Mouse (Mus musculus): ENCODE data around the gene Olfr957.

Olfr957 gene

DNA sequence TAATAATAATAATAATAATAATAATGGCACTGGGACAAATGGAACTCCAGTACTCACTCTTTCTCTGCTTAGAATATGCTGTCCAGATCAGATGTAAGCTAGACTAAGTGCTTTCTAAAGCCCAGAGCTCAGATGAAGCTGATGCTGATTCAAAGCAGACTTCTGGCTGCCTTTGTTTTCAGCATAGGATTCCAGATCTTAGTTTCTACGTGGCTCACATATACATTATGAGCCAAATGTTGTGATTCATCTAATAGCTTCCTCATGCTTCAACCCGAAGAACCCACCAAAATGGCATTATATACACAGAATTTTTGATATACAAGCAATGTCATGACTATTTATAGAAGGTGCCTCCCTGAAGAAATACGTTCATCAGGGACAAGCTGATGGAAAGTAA is at the start of gene Olfr957:
TSS of gene Olfr957 (minus strand) at position 279 of the 400 bp plus-strand sequence.
- DNase-seq: no peak

DNA sequence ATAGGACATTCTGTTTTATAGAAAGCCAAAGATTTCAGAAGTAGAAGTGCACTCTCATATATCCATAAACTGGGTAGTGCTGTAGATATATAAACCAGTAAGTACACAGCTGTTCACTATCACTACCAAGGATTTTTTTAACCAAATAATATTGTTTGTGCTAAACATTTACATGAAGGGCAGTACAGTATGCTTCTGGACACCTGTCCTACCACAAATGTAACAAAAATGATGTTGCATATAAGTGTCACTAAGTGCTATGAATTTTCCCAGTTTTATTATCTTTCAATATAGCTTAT is 42.7 kb upstream of the Olfr957 start:
- no peak for DNase-seq

DNA sequence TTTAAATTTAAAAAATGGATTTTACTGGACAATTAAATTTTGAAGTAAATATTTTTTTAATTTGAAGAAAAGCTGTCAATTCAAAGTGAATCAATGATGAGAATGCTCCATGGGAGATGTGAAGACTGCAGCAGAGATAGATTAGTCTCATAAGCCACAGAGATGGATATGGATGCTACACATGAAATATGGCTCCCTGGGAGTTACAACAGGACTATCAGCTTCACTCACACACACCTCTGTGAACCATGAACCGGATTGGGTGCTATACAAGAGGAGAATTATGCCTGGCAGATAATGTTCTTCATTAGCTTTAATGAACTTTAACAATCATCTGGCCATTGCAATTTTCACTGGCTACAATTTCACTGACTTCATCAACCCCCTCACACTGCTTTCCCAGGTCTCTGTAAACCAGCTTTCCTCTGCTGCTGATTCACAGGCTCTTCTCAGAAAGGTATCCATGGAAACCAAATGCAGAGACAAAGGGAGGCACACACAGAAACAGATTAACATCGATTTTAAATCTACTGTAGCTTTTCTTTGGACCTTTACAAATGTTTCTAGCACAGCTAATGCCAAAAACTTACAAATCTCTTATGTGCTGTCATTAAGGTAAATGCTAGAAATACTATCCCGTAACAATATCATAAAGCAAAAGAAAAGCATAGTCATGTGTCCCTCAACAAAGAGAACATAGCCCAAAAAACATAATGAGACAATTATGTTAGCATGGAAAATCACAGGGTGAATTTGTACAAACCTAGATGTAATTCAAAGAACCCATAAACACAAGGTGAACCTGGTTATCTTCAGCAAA is 42.1 kb upstream of the Olfr957 start:
- DNase-seq: no peak

DNA sequence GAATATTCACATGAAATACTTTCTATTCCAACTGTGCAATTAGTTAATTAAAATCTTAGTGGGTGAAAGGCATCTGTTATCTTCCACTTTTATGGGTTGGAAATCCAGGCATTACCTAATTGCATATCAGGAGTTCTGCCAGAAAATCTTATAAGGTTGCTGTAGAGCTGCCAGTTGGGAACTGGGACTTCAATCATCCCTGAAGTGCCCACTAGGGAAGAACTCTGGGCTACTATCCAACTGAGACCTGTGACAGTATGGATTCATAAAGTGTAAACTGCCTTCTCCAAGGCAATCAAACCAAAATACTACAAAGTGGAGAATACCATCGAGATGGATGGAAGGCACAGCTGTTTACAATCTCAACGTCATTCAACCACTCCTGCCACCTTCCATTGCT is 38.3 kb upstream of the Olfr957 start, which contains the start of gene Olfr958:
TSS of gene Olfr958 (minus strand) at position 109 of the 400 bp plus-strand sequence.
- no peak for DNase-seq

DNA sequence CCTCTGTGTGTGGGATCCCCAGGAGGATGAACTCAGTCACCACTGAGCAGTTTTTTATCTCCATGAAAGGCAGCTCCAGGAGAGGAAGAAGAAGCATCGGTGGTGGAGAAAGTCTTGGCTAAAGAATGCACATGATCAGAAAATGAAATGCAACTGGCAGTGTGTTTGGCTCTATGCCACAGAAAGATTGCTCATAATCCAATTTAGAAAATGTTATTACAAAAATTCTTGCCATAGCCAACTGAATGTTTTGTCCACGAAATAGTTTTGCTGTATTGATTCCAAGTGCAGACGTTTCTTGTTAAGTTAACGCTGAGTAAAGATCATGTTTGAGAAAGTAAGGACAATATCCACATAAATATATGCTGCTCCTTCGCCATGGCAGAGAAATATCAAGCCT is 35.2 kb upstream of the Olfr957 start:
- no peak for DNase-seq

DNA sequence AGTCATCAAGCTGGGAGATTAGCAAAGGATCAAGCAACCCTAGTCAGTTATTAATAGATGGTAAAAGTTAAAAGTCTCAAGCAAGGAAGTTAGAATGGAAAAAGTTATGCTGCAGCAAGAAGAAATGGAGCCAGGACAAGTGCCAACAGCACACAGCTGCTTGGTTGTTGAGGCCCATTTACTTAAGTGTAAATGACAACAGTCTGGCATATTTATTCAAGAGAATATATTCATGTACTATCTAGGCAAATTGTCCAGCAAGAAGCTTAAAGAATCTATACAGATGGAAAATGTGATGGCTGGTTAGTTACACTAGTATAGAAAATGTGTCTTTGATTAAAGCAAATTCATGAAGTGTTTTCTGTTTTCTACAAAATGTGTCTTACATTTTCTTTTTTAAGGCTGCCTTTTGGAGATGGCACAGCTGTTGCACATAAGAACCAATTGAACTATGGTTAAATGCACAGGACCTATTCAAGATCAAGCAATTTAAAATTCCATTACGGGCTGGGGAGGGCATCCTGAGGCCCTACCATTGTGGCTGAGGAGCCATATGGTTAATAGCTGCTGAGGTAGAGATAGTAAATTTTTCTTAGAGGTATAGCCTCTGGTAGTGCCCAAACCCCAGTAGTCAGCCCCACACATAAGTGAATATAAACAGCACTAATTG is 8.1 kb upstream of the Olfr957 start:
- DNase-seq: no peak

DNA sequence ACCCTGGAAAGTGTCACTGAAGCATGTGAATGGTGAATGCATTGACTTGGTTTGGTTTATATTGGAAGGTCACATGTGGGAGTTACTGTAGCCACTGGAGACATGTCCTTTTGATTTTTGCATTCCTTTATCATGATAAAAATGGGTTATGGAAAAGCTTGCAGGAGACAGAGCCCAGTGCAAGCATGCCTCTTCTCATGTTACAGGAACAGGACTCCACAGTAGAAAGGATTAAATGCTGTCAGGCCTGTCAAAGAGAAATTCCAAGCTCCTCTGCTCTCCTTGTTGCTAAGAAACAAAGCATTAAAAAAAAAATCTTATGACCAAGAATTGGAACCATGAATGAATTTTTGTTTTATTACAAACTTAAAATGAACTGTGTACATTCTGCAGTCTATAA is 3.0 kb upstream of the Olfr957 start:
- no peak for DNase-seq

DNA sequence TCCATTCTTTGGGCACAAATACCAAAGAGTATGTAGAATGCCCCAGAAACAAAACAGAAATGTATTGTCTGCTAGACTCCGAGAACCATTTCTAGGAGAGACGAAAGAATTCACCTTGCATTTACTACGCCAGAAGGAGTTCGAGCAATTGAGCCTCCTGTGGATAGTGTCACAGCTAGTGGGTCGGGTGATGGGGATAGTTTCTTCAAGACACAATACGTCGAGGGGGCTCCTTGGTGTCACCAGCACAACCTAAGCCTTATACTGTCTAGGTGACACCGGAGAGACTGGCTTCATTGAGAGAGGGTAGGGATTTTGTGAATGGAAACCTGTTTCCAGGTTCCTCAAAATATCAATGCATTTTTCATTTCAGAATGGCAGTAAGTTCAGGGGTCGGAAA is 6.2 kb downstream of the Olfr957 start:
- no peak for DNase-seq

DNA sequence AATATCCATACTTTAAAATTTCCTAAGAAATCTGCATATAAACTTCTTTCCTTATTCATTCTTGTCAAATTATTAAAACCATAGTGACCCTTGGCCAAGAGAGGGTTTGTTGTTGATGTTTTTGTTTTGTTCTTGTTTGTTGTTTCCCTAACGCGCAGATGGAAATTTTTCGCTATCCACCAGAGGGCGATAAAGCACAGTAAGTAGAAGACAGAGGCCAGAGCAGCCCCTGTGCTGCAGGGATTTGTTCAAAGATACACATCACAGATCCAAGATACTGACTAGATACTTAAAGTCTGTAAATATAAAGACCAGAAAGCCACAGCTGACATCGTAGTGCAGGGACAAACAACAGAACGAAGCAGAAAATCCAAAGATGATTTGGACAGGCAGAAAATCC is 6.6 kb downstream of the Olfr957 start:
- DNase-seq: peak; percentile 11

DNA sequence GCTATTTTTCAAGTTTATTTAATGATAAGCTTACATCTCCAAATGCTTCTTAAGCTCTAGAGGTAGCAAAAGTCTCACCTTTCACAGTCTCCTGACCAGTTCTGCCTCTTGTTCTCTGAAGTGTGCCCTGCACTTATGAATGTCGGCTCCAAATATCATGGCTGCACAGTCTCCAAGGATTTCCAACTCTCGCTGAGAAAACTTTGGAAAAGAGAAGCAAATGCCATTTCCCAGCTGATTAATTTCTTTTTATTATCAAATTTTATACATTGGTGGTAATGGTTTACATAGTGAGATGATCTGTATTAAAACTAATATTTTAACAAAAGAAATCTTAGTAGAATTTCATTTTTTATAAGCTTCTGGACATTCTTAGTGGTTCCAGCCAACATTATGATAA is 21.7 kb downstream of the Olfr957 start, which contains the start of gene Olfr44:
TSS of gene Olfr44 (minus strand) at position 101 of the 400 bp plus-strand sequence.
- DNase-seq: no peak

DNA sequence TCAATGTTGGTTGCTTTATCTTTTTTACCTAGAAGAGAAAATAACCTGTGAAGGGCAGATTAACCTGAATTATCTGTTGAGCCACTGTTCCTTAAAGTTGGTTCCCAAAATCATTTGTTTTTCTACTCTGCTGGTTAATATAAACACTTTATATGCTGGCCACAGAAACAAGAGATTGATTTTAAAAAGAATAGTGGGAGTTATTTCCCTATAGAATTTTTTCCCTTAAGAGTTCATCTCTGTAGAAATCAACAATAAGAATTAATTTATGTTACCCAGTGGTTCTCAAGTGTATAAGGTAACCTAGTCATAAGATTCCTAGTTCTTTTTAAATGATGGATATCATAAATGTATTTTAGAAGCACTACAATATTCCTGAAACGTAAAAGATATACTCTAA is 43.8 kb downstream of the Olfr957 start, which contains the start of gene Olfr955:
TSS of gene Olfr955 (minus strand) at position 101 of the 400 bp plus-strand sequence.
- DNase-seq: no peak
